Mouse (Mus musculus) fibroblast of lung, adult 2 months (primary cell): ENCODE measurements at regions not wholly inside any gene's neighbourhood (a gene's known extent, or its start where the extent isn't known, plus 50 kb on each side); places are given as distances from the start of the nearest gene placed in this dataset.
A peak's percentile ranks its signal among the peaks of the same experiment; 100 is the strongest.
"Not testable (repeated sequence)": the region's sequence is repeated elsewhere in the genome, so short reads cannot be mapped to it uniquely, and the experiment has no call there.

Source experiments
- DNase-seq: peaks from one replicate; pipeline ENCODE4 v3.0.0-alpha.2; 2011; ENCODE audit warnings: low read depth

GRCm38 (mm10) chr3:152040751-152041150 is 125.3 kb downstream of the Gipc2 start:
- DNase-seq = peak; percentile 52

- DNase-seq = not testable (repeated sequence)
These were observed 129.2 kb downstream of the Gipc2 start for GRCm38 (mm10) chr3:152036819-152037218.

- DNase-seq = no peak
These were observed 130.6 kb downstream of the Gipc2 start for GRCm38 (mm10) chr3:152035416-152035815.

GRCm38 (mm10) chr3:152034686-152035085 is 131.3 kb downstream of the Gipc2 start:
- DNase-seq = no peak

GRCm38 (mm10) chr3:152034221-152034620 is 131.8 kb downstream of the Gipc2 start:
- DNase-seq = no peak

- no peak for DNase-seq
These were observed 133.2 kb downstream of the Gipc2 start for GRCm38 (mm10) chr3:152032663-152033318.

- no peak for DNase-seq
These were observed 137.3 kb downstream of the Gipc2 start for GRCm38 (mm10) chr3:152028695-152029094.

- no peak for DNase-seq
These were observed 140.0 kb downstream of the Gipc2 start for GRCm38 (mm10) chr3:152026034-152026433.

- no peak for DNase-seq
These were observed 140.9 kb downstream of the Gipc2 start for GRCm38 (mm10) chr3:152025122-152025521.

GRCm38 (mm10) chr3:152006747-152007146 is 159.3 kb downstream of the Gipc2 start:
- DNase-seq = no peak

GRCm38 (mm10) chr3:152005366-152006025 is 160.5 kb downstream of the Gipc2 start:
- no peak for DNase-seq

GRCm38 (mm10) chr3:152004411-152004955 is 161.5 kb downstream of the Gipc2 start:
- no peak for DNase-seq

- DNase-seq = no peak
These were observed 160.2 kb upstream of the Ptgfr start for GRCm38 (mm10) chr3:151997534-151998107.

GRCm38 (mm10) chr3:151997111-151997510 is 159.7 kb upstream of the Ptgfr start:
- no peak for DNase-seq

GRCm38 (mm10) chr3:151988221-151988620 is 150.8 kb upstream of the Ptgfr start:
- DNase-seq = peak; percentile 54

GRCm38 (mm10) chr3:151978136-151978535 is 140.7 kb upstream of the Ptgfr start:
- peak; percentile 54 for DNase-seq

- DNase-seq = peak; percentile 57
These were observed 140.2 kb upstream of the Ptgfr start for GRCm38 (mm10) chr3:151977651-151978050.

- DNase-seq = no peak
These were observed 112.4 kb upstream of the Ptgfr start for GRCm38 (mm10) chr3:151949865-151950264.

- DNase-seq = no peak
These were observed 110.7 kb upstream of the Ptgfr start for GRCm38 (mm10) chr3:151948015-151948645.

GRCm38 (mm10) chr3:151945916-151946315 is 108.5 kb upstream of the Ptgfr start:
- no peak for DNase-seq

GRCm38 (mm10) chr3:151943542-151943941 is 106.1 kb upstream of the Ptgfr start:
- no peak for DNase-seq

- no peak for DNase-seq
These were observed 101.1 kb upstream of the Ptgfr start for GRCm38 (mm10) chr3:151938472-151939029.
